In the genomic region with DNA sequence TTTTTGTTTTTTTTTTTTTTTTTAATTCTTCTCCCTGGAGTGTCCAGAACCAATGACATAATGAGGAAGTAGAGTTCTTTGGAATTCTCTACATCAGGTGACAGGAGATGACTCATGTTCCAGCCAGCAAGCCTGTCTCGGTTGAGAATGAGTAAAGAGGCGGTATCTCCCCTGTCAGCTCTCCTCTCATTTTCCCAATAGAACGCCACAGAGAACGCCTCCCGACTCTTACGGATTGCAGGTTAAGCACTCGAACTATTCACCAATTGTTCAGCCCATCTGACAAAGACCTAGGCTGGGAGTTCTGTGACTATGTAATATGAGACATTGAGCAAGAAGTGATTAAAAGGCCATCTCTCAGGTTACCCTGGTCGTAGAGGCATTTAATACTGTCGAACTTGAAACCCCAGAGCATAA, we compare ENCODE assay signal across 8 mouse cellular contexts. TPM values are rescaled to one million over a fixed set of nuclear protein-coding genes. Genes with fewer than 3 reads are reported as not detected.
DNase-seq lines count a peak whose midpoint lies in the region; ATAC-seq and TF ChIP-seq lines count a peak whose summit lies in the region.

No protein-coding gene starts in this region.

- no peaks in the 10 kb centered on the region for H3K27me3 ChIP-seq in CH12.LX (replicated peaks)
- H3K27me3 ChIP-seq in limb, embryonic 15.5 days: no peaks in the 10 kb centered on the region
- H3K27me3 ChIP-seq in midbrain, embryonic 13.5 days: no peaks in the 10 kb centered on the region

- H3K36me3 ChIP-seq in CH12.LX (replicated peaks in 1 of 2; ENCODE audit: control insufficient read depth in 1 of 2, insufficient read depth in 1 of 2, low read length in 1 of 2): no peaks in the 10 kb centered on the region
- H3K36me3 ChIP-seq in limb, embryonic 15.5 days: no peaks in the 10 kb centered on the region
- no peaks in the 10 kb centered on the region for H3K36me3 ChIP-seq in midbrain, embryonic 13.5 days

- WGBS in limb, embryonic 15.5 days: 36% methylated on average over 9 of the region's 9 CpGs
- 53% methylated on average over 9 of the region's 9 CpGs for WGBS in midbrain, embryonic 13.5 days

- H3K27ac ChIP-seq in CH12.LX (ENCODE audit: insufficient read depth, low read depth): no peak overlapping the region
- peak overlapping the region; percentile 55; the same call in 1 of the 2 replicates for H3K27ac ChIP-seq in limb, embryonic 15.5 days
- H3K27ac ChIP-seq in midbrain, embryonic 13.5 days: no peak overlapping the region

- TF ChIP-seq CTCF in CH12.LX (conservative IDR thresholded peaks at IDR 0.05 in 1 of 2, IDR thresholded peaks at IDR 0.05 in 1 of 2; ENCODE audit: low read depth in 2 of 2, low read length in 2 of 2): no peak

- peak; percentile 16 for ATAC-seq in granulocyte monocyte progenitor cell, adult 5-6 weeks (replicated peaks; ENCODE audit: poor library complexity, severe bottlenecking)
- no peak for ATAC-seq in limb, embryonic 15.5 days (ENCODE audit: insufficient number of reproducible peaks, low FRiP score, low TSS enrichment, low read depth)
- ATAC-seq in midbrain, embryonic 13.5 days: no peak
- no peak for ATAC-seq in megakaryocyte progenitor cell, adult 5-6 weeks (replicated peaks; ENCODE audit: poor library complexity)

- DNase-seq in adrenal gland, adult (ENCODE audit: inconsistent age in 2 of 2, low spot score in 1 of 2): peak; percentile 47 to 75
- DNase-seq in adrenal gland, adult 18-20 months (ENCODE audit: low spot score in 2 of 2): no peak
- no peak for DNase-seq in CH12.LX (ENCODE audit: extremely low read depth)
- no peak for DNase-seq in ovary, postnatal 10 days (ENCODE audit: low spot score)

- dilution Hi-C loops in CH12.LX (cut with MboI; ENCODE audit: extremely low pct_ligation_motif_present, extremely low pct_unique_long_range_greater_than_20kb, low sequenced_read_pairs): no loop called here

- H3K4me3 ChIP-seq in CH12.LX (replicated peaks in 1 of 3; ENCODE audit: low read depth in 2 of 3, low read length in 2 of 3, poor library complexity in 1 of 3): no peak overlapping the region
- no peak overlapping the region for H3K4me3 ChIP-seq in limb, embryonic 15.5 days
- no peak overlapping the region for H3K4me3 ChIP-seq in midbrain, embryonic 13.5 days (replicated peaks)

- no peaks in the 10 kb centered on the region for H3K9me3 ChIP-seq in CH12.LX (replicated peaks; ENCODE audit: low read length)
- H3K9me3 ChIP-seq in limb, embryonic 15.5 days: no peaks in the 10 kb centered on the region
- H3K9me3 ChIP-seq in midbrain, embryonic 13.5 days: no peaks in the 10 kb centered on the region

- in situ Hi-C loops in CH12.LX (cut with MboI; ENCODE audit: low pct_ligation_motif_present, low pct_unique_long_range_greater_than_20kb, low sequenced_read_pairs): no loop called here

- no peak overlapping the region for H3K4me2 ChIP-seq in CH12.LX (ENCODE audit: insufficient read depth, low read depth, poor library complexity, severe bottlenecking)
- no peak overlapping the region for H3K4me2 ChIP-seq in limb, embryonic 15.5 days
- H3K4me2 ChIP-seq in midbrain, embryonic 13.5 days (replicated peaks): no peak overlapping the region

- H3K4me1 ChIP-seq in CH12.LX (ENCODE audit: control insufficient read depth in 1 of 2, insufficient read depth in 2 of 2): peaks cover 4 to 23% of the 10 kb centered on the region in 2 experiments; a peak in 3 of 4 replicates
- H3K4me1 ChIP-seq in limb, embryonic 15.5 days: no peaks in the 10 kb centered on the region
- no peaks in the 10 kb centered on the region for H3K4me1 ChIP-seq in midbrain, embryonic 13.5 days (replicated peaks)

- H3K79me2 ChIP-seq in CH12.LX (replicated peaks; ENCODE audit: control insufficient read depth, extremely low read depth, insufficient read depth, poor library complexity, severe bottlenecking): no peaks in the 10 kb centered on the region

- no peak for TF ChIP-seq RAD21 in CH12.LX (IDR thresholded peaks at IDR 0.05; ENCODE audit: low read depth, low read length)

- peak; percentile 36; the same call in 1 of the 2 replicates for TF ChIP-seq EP300 in CH12.LX (IDR thresholded peaks at IDR 0.05; ENCODE audit: low read length)

- no peak for TF ChIP-seq POLR2A in CH12.LX (IDR thresholded peaks at IDR 0.05; ENCODE audit: low read depth, low read length)

- H3K9ac ChIP-seq in CH12.LX (ENCODE audit: insufficient read depth, low read depth): no peak overlapping the region
- no peak overlapping the region for H3K9ac ChIP-seq in limb, embryonic 15.5 days
- no peak overlapping the region for H3K9ac ChIP-seq in midbrain, embryonic 13.5 days (replicated peaks)

TF ChIP-seq in CH12.LX, 34 proteins besides CTCF, POLR2A, EP300 and RAD21:
- peak; percentile 52 for TF ChIP-seq ZNF384 (IDR thresholded peaks at IDR 0.05; ENCODE audit: low read depth, low read length)
- no peak for TF ChIP-seq MAFK (IDR thresholded peaks at IDR 0.05; ENCODE audit: insufficient replicate concordance, low read length)
- TF ChIP-seq PAX5 (IDR thresholded peaks at IDR 0.05; ENCODE audit: low read length): no peak
- no peak for TF ChIP-seq MYC (IDR thresholded peaks at IDR 0.05; ENCODE audit: low read depth, low read length)
- TF ChIP-seq USF2 (conservative IDR thresholded peaks at IDR 0.05; ENCODE audit: low read depth, low read length): no peak
- no peak for TF ChIP-seq CHD2 (IDR thresholded peaks at IDR 0.05; ENCODE audit: low read length)
- no peak for TF ChIP-seq ZKSCAN1 (IDR thresholded peaks at IDR 0.05; ENCODE audit: borderline replicate concordance, low read depth, low read length)
- TF ChIP-seq TBP (conservative IDR thresholded peaks at IDR 0.05; ENCODE audit: low read depth, low read length): no peak
- no peak for TF ChIP-seq USF1 (IDR thresholded peaks at IDR 0.05; ENCODE audit: low read depth, low read length)
- no peak for TF ChIP-seq MAX (IDR thresholded peaks at IDR 0.05; ENCODE audit: low read length)
- TF ChIP-seq ETS1 (conservative IDR thresholded peaks at IDR 0.05; ENCODE audit: low read depth, low read length): 0 out of 2 replicates have a peak, but pooled peaks have one; percentile 21
- TF ChIP-seq TCF12 (IDR thresholded peaks at IDR 0.05; ENCODE audit: low read depth, low read length): no peak
- TF ChIP-seq CHD1 (IDR thresholded peaks at IDR 0.05; ENCODE audit: low read depth, low read length): no peak
- TF ChIP-seq BHLHE40 (IDR thresholded peaks at IDR 0.05; ENCODE audit: low read depth, low read length): peak; percentile 30; the same call in 1 of the 2 replicates
- TF ChIP-seq SMC3 (IDR thresholded peaks at IDR 0.05; ENCODE audit: low read depth, low read length): no peak
- TF ChIP-seq IRF4 (IDR thresholded peaks at IDR 0.05; ENCODE audit: low read depth, low read length): 0 out of 2 replicates have a peak, but pooled peaks have one; percentile 5
- no peak for TF ChIP-seq POLR2AphosphoS2 (IDR thresholded peaks at IDR 0.05; ENCODE audit: low read depth, low read length)
- TF ChIP-seq JUND (conservative IDR thresholded peaks at IDR 0.05; ENCODE audit: low read depth, low read length): no peak

RNA-seq across cellular contexts. Expression of a gene that starts 50.3 kb away (rescaled TPM):
- total RNA-seq in adrenal gland, adult 18-20 months (2021): 10 to 100 TPM; 31.7 to 32.0 TPM
- total RNA-seq in CH12.LX (2012; rRNA removed) (28.7 and 33.8 TPM in 2 replicates), CH12.LX (2014; rRNA removed) (68.7 and 69.5 TPM in 2 replicates)
- 24.2 and 25.8 TPM in 2 replicates for polyA plus RNA-seq in CH12.LX (2012; ENCODE audit: insufficient read length, low read depth)
- total RNA-seq in granulocyte monocyte progenitor cell, adult 5-6 weeks (2014; fragmentation: Nextera tagmentation): 34.4 and 35.8 TPM in 2 replicates
- total RNA-seq in granulocyte monocyte progenitor cell, adult 5-6 weeks (2017): 24.6 and 38.7 TPM in 2 replicates
- 9.4 and 12.0 TPM in 2 replicates for polyA plus RNA-seq in limb, embryonic 15.5 days (2015; fragmentation: Nextera tagmentation; extraction: Ambion mirVana)
- 16.4 and 18.2 TPM in 2 replicates for polyA plus RNA-seq in midbrain, embryonic 13.5 days (2015; fragmentation: Nextera tagmentation; extraction: Ambion mirVana)
- 65.5 and 90.4 TPM in 2 replicates for total RNA-seq in megakaryocyte progenitor cell, adult 5-6 weeks (2015)
- total RNA-seq in megakaryocyte progenitor cell, adult 5-6 weeks (2017): 37.4 and 62.2 TPM in 2 replicates

Comparison
In these comparisons a context has a peak if more than half of its experiments do, and no peak if none do; other contexts are left out.
1. DNase-seq: peak in adrenal gland, adult (2 of 2); none in adrenal gland, adult 18-20 months (0 of 2), CH12.LX (single experiment) and ovary, postnatal 10 days (single experiment).